Mouse (Mus musculus) fat pad, adult 2 months (tissue): ENCODE measurements at regions not wholly inside any gene's neighbourhood (a gene's known extent, or its start where the extent isn't known, plus 50 kb on each side); places are given as distances from the start of the nearest gene placed in this dataset.
"Not testable (repeated sequence)": the region's sequence is repeated elsewhere in the genome, so short reads cannot be mapped to it uniquely, and the experiment has no call there.

Experiments
- DNase-seq: peaks from one replicate; pipeline ENCODE4 v3.0.0-alpha.2; 2011; ENCODE audit warnings: low read depth, low spot score; ENCODE audit errors: extremely low read depth

DNA sequence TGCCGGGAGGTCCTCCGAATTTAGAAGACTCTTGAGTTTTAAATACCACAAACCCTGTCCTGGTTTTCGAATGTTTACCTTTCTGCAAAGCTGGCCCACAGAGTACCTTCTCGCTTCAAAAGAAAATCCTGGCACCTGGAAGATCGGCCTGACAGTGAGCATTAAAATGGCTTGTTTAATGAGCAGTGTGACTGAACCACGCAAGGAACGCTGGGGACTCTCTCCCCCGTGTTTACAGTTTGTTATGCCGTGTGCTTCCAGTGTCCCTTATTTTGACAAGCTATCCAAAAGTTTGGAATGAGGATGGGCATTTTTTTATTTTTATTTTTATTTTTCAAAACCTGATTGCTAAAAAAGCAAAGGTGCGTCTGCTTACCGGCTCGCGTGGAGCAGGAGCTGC is 148.9 kb upstream of the Ttc29 start:
- DNase-seq, result no peak

GRCm38 (mm10) chr8:78065890-78066493 is 147.1 kb upstream of the Ttc29 start:
- DNase-seq, result no peak

DNA sequence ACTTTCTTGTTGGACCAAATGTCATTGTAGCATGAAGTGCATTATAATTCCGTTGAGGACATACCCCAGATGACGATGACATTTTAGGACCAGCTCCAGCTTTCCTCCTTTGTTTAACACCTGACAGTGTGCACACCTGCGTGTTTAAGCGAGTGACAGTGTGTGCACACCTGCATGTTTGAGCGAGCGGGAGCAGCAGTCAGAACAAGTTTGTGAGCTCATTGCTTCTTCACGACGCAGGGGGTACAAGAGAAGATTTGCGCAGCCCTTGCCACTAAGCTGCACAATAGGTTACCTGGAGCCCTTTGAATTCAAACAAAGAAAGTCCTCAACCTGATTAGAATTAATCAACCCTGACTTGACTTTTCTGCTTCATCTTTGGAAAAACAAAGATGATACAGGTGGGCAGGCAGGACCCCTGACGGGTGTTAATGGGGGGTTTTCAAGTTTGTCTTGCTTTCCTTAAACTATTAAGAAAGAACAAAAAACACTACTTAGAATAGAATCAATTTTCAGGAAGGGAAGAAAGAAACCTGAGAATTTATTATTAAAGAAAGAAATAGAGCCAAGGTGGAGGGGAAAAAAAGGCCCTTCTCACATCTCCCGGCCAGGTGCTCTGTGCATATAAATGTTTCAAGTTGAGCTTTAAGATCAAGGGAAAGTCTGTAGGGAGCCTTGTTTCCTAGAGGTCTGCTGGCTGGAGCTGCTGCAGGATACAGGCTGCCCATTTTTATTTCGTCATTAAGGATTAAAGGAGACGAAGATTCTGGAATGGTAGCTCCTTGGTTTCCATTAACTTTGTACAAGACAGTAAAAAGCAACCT is 144.8 kb upstream of the Ttc29 start:
- DNase-seq, result no peak

DNA sequence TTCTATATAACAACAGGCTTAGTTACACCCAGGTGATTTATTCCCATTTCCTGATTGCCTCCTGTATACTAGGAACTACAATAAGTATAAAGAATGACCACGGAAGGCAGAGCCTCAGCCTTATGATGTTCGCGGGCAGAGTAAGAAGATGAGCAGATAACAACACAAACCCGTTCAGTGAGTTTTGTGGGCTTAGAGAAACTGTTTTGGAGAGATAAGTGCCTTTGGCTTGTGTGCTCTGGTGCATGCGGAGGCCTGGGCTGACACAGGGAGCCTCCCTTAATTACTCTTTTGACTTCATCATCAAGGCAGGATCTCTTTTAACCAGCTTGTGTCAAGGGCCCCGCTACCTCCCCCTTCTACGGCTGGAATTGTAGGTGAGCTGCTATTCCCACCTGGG is 139.3 kb upstream of the Ttc29 start:
- no peak for DNase-seq

DNA sequence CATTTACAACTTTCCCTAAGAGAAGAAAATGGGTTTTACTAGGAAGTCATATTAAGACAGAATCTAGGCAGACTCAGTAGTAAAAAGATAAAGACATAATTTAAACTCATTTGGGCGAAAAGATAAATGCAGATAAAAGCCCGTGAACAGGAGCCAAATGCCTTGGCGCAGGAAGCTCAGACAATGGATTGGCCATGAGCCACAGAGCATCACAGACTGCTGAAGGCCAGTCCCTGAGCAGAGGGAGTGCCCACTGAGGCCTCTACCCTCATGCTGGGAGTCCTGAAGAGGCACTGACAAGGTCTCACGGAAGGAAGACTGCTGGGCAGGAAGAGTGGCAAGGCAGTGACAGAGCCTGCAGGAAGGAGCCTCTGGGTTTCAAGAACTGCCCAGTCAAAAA is 136.0 kb upstream of the Ttc29 start:
- no peak for DNase-seq

- not testable (repeated sequence) for DNase-seq
Measured at GRCm38 (mm10) chr8:78081395-78081794, 131.7 kb upstream of the Ttc29 start.

- peak; percentile 87 for DNase-seq
Measured at GRCm38 (mm10) chr8:78083012-78083411, 130.1 kb upstream of the Ttc29 start.

GRCm38 (mm10) chr8:78086361-78086760 is 126.7 kb upstream of the Ttc29 start:
- peak; percentile 67 for DNase-seq

DNA sequence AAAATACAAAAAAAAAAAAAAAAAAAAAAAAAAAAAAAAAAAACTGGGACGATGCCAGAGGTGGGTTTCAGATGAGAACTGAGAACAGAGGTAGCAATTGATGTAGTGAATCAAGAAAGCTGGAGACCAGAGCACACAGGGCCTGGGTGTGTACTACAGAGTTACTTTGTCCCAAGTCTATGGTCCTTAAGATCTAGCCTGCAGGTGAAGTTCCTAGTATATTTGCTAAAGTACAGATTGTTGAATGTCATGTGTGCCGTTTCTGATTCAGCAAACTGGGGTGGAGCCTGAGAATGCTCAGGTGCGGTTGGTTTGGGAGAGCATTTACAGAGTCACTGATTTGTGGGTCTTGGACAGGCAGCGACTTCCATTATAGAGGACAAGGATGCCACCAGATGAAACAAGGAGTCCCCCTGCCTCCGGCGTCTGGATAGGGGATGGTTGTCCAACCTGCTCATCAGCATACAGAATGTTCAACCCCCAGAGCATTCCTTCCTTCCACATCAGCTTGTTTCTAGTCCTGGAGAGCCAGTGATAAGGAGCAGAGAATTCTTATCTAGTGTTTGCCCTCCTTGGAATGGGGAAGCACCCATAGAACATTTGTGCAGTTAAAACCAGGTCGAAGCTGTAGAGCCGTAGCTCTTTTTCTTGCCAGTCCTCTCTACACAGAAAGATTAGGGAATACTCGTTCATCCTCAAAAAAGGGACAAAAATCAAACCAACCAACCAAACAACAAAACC is 122.5 kb upstream of the Ttc29 start:
- DNase-seq, result no peak

DNA sequence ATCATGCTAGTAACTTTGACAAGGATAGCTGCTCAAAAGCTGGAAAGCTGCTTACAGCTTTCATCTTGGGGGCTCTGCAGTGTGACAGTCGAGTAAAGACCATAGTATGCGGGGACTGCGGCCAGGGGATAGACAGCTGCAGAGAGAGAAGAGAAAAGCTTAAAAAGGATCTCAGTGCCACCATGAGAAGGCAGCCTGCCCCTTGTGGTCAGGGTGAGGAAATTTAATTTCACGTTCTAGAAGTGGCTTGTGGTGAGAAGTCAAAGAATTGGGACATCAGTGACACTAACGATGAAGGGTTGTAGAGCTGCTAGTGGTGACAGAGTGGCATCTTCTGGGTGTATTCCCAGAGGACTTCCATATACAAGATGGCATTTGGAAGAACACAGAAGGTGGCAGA is 116.7 kb upstream of the Ttc29 start:
- DNase-seq, result no peak

GRCm38 (mm10) chr8:78098191-78098745 is 114.8 kb upstream of the Ttc29 start:
- no peak for DNase-seq

- no peak for DNase-seq
Measured at GRCm38 (mm10) chr8:78099091-78099490, 114.0 kb upstream of the Ttc29 start.

DNA sequence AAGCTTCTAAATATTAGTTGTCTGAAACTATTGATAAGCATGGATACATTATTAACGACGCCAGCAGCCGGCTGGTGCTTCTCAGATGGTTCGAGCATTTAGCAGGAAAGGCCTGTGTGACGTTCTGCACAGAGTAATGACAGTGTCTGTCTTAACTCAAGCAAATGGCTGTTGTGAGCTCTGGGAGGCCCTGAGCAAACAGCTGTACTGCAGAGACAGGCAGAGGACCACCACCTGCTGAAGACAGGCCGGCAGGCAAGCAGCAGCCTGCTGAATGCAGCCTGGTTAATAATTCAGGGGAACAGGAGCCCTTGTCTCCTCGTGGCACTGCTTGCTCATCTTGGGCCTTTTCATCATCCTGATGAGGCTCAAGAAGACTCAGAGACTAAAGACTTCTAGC is 105.8 kb upstream of the Ttc29 start:
- no peak for DNase-seq

DNA sequence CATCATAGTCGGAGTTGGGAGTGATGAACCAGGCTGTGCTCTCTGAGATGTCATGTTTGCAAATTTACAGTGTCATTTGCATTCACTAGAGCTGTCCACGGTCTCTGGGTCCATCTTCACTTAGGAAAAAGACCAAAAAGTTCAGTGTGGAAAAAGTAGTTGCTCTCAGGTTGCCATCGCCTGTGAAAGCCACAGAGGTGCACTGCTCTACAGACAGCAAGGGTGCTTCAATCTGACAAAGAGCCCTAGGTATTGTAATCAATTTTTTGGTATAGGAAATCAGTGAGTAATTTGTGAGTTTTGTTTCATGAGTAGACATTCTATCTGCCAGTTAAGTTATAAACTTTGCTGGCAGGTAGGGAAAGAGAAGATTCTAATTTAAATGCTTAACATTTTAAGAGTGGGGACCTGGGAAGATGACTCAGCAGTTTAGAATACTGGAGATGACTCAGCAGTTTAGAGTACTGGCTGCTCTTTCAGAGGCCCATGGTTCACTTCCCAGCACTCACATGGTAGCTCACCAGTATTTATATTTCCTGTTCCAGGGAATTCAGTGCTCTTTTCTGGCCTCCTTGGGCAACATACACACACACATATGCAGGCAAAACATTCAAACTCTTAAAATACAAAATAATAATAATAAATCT is 103.0 kb upstream of the Ttc29 start:
- DNase-seq, result no peak

DNA sequence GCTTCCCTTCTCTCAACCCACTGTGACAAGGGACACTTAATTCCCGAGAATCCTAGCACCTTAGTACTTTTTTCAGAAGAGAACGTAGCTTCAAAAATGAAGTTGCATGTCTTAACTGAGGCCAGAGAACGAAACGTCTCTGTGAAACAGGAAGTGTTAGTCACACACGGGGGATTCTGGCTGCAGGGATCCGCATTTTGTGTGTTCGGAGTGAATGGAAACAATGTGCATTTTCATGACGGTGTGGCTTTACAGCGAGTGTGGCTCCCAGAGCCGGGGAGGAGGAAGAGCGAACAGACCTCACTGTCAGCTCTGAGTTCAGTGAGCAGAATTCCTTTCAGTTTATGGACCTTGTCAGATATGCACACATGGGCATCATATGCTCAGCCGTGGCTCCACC is 100.0 kb upstream of the Ttc29 start:
- DNase-seq, result no peak

DNA sequence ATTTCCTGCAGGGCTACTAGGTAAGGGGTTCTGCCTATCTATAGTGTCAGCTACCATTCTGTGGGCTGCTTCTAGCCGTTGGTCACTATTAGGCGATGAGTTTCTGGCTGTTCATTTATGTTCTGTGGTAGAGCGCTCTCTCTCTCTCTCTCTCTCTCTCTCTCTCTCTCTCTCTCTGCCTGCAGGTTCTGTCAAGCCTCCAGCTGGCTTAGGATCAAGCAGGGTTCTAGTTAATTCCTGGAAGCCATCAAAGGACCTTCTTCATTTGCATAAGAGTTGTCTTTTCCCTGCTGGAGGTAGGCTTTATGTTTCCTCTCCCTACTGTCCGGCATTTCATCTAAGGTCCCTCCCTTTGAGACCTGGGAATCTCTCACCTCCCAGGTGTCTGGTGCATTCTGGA is 98.6 kb upstream of the Ttc29 start:
- no peak for DNase-seq

DNA sequence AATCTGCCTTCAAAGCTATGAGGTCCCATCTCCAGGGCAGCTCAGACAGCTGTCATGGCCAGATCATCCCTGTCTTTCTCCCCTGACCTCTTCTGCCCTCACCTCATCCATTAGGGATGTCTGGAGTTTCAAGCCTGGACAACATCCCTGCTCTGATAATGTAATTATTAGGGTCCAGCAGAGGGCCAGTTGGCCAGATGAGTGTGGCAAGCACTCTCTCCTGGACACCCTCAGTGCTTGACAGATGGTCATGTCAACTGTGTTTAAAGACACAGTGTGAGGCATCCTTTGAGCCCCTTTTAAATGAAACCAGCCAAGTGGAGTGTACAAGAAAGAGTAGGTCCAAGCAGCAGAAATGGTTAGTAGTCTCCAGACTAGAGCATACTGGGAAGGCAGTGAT is 95.9 kb upstream of the Ttc29 start:
- DNase-seq, result no peak

DNA sequence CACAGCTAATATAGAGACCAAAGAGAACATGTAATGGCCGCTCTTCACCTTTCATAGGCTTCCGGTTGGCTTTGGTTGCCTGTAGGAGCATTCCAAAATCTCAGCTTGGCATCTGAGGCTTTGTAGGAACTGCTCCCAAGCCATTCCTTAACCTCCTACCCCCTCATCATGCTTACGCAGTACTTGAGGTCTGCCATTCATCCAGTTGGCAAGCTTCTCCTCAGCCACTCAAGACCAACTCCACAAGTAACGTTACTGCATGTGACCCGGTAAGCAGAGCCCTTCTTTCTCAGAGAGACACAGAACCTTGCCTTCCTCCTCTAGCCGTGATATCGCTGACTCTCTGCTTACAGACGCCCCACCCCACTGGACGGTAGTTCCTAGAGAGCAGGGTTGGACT is 94.6 kb upstream of the Ttc29 start:
- no peak for DNase-seq

GRCm38 (mm10) chr8:78119682-78120081 is 93.4 kb upstream of the Ttc29 start:
- DNase-seq, result no peak

DNA sequence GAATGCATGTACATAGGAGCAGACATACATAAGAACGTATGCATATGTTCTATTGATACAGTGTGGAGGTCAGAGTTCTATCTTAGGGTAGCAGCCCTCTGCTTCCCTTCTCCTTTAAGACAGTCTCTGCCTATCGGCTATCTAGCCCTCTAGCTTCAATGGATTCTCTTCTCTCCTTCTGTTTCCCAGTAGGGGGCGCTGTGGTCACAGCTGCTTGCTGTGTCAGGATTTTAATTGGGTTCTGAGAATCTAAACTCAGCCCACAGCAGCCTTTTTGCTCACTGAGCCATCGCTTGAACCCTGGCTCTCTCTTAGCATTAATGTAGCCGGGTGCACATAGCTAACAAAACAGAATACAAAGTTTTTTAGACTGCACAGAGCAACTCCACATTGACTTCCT is 88.8 kb upstream of the Ttc29 start:
- no peak for DNase-seq

GRCm38 (mm10) chr8:78127852-78128251 is 85.2 kb upstream of the Ttc29 start:
- DNase-seq, result no peak
